Mouse (Mus musculus) E14TG2a.4 (cell line): ENCODE results near the gene Rasgef1b.
A peak's percentile ranks its signal among the peaks of the same experiment; 100 is the strongest.
"Not testable (repeated sequence)": the region's sequence is repeated elsewhere in the genome, so short reads cannot be mapped to it uniquely, and the experiment has no call there.

Experiments used
- H3K27me3 ChIP-seq: 2 replicates; pipeline ENCODE4 v1.6.1; 2014; ENCODE audit warnings: low read length, control low read depth; ENCODE audit not compliant: insufficient read depth
- H3K36me3 ChIP-seq: 2 replicates; pipeline ENCODE4 v1.6.1; 2014; ENCODE audit warnings: low read length, control low read depth; ENCODE audit not compliant: insufficient read depth
- H3K4me1 ChIP-seq: replicated peaks from 2 replicates; pipeline ENCODE4 v1.6.1; 2014; ENCODE audit warnings: low read depth, low read length, control low read depth
- H3K4me3 ChIP-seq: replicated peaks from 2 replicates; pipeline ENCODE4 v1.5.1; 2014; ENCODE audit warnings: mild to moderate bottlenecking, low read length
- H3K9me3 ChIP-seq: 2 replicates; pipeline ENCODE4 v1.6.1; 2014; ENCODE audit warnings: low read length, control low read depth
- CTCF ChIP-seq: conservative IDR thresholded peaks from 2 replicates; pipeline ENCODE4 v1.5.1; 2014; ENCODE audit warnings: low read length
- NANOG ChIP-seq: IDR thresholded peaks from 2 replicates; pipeline ENCODE4 v1.6.1; 2014; ENCODE audit warnings: borderline replicate concordance, low read length, mixed read lengths
- POU5F1 ChIP-seq: IDR thresholded peaks from 2 replicates; pipeline ENCODE4 v1.6.1; 2014; ENCODE audit warnings: low read length, borderline replicate concordance

Gene Rasgef1b

GRCm38 (mm10) chr5:99223869-99224498, 504.9 kb downstream of the Rasgef1b start:
- TF ChIP-seq CTCF (no peak), POU5F1 (no peak), NANOG (no peak)
- 0 out of 2 replicates have a peak, but pooled peaks cover 7% of the 10 kb centered on the region for H3K9me3 ChIP-seq
- H3K27me3 ChIP-seq, result no peaks in the 10 kb centered on the region
- H3K4me1 ChIP-seq, result peaks cover 11% of the 10 kb centered on the region
- H3K36me3 ChIP-seq, result peaks cover 5% of the 10 kb centered on the region; the same call in 1 of the 2 replicates
- no peak overlapping the region for H3K4me3 ChIP-seq

- H3K27me3 ChIP-seq, result no peaks in the 10 kb centered on the region
- TF ChIP-seq POU5F1 (no peak), CTCF (no peak), NANOG (no peak)
- H3K36me3 ChIP-seq, result peaks cover 15% of the 10 kb centered on the region
- H3K4me3 ChIP-seq, result no peak overlapping the region
- H3K4me1 ChIP-seq, result 0 out of 2 replicates have a peak, but pooled peaks cover 3% of the 10 kb centered on the region
- H3K9me3 ChIP-seq, result peaks cover 34% of the 10 kb centered on the region
Observed at GRCm38 (mm10) chr5:99218385-99218784, 510.5 kb downstream of the Rasgef1b start.

- not testable (repeated sequence) for H3K27me3 ChIP-seq, H3K4me3 ChIP-seq, H3K4me1 ChIP-seq
- H3K36me3 ChIP-seq, result peaks cover 15% of the 10 kb centered on the region
- H3K9me3 ChIP-seq, result peaks cover 34% of the 10 kb centered on the region
Observed at GRCm38 (mm10) chr5:99216588-99217152, 512.2 kb downstream of the Rasgef1b start.

- peaks cover 10% of the 10 kb centered on the region for H3K36me3 ChIP-seq
- TF ChIP-seq CTCF (no peak), NANOG (no peak), POU5F1 (no peak)
- H3K4me3 ChIP-seq, result no peak overlapping the region
- H3K9me3 ChIP-seq, result peaks cover 28% of the 10 kb centered on the region
- 0 out of 2 replicates have a peak, but pooled peaks cover 3% of the 10 kb centered on the region for H3K4me1 ChIP-seq
- no peaks in the 10 kb centered on the region for H3K27me3 ChIP-seq
Observed at GRCm38 (mm10) chr5:99215207-99216157, 513.4 kb downstream of the Rasgef1b start.

- Histone ChIP-seq H3K4me1 (0 out of 2 replicates have a peak, but pooled peaks cover 3% of the 10 kb centered on the region), H3K36me3 (peaks cover 10% of the 10 kb centered on the region), H3K27me3 (no peaks in the 10 kb centered on the region), H3K4me3 (no peak overlapping the region), H3K9me3 (peaks cover 28% of the 10 kb centered on the region)
- TF ChIP-seq NANOG (no peak), POU5F1 (no peak), CTCF (no peak)
Observed at GRCm38 (mm10) chr5:99214400-99214799, 514.5 kb downstream of the Rasgef1b start.

- TF ChIP-seq NANOG, result no peak
- no peak for TF ChIP-seq CTCF
- no peak for TF ChIP-seq POU5F1
- Histone ChIP-seq H3K4me1 (no peaks in the 10 kb centered on the region), H3K27me3 (no peaks in the 10 kb centered on the region), H3K9me3 (peaks cover 21% of the 10 kb centered on the region), H3K36me3 (peaks cover 10% of the 10 kb centered on the region), H3K4me3 (no peak overlapping the region)
Observed at GRCm38 (mm10) chr5:99213211-99213610, 515.7 kb downstream of the Rasgef1b start.

- Histone ChIP-seq H3K4me3 (no peak overlapping the region), H3K4me1 (no peaks in the 10 kb centered on the region), H3K27me3 (peaks cover 18% of the 10 kb centered on the region), H3K9me3 (no peaks in the 10 kb centered on the region), H3K36me3 (no peaks in the 10 kb centered on the region)
- TF ChIP-seq NANOG (no peak), POU5F1 (no peak), CTCF (no peak)
Observed at GRCm38 (mm10) chr5:99203475-99203874, 525.4 kb downstream of the Rasgef1b start.

GRCm38 (mm10) chr5:99202074-99202837, 526.6 kb downstream of the Rasgef1b start:
- Histone ChIP-seq H3K36me3 (no peaks in the 10 kb centered on the region), H3K4me1 (no peaks in the 10 kb centered on the region), H3K27me3 (peaks cover 18% of the 10 kb centered on the region), H3K9me3 (no peaks in the 10 kb centered on the region), H3K4me3 (no peak overlapping the region)
- TF ChIP-seq POU5F1 (no peak), NANOG (no peak), CTCF (peak; percentile 41)
